ENCODE assay signal across 9 mouse cellular contexts in genomic region chr10:63541754-63542153, GRCm38 (mm10).
DNase-seq lines count a peak whose midpoint lies in the region; ATAC-seq and TF ChIP-seq lines count a peak whose summit lies in the region.
"Had no signal": no experiment of that assay in that cellular context is flagged by ENCODE, and none has a peak within 500 bp of the region (broad histone marks: within the 10 kb centered on the region; RNA-seq: fewer than 3 reads in every experiment).

No protein-coding gene starts in this region.

- H3K4me3 ChIP-seq in gastrocnemius, adult 2 months = no peak overlapping the region
- H3K4me3 ChIP-seq in embryonic facial prominence, embryonic 12.5 days = no peak overlapping the region
- no peak overlapping the region for H3K4me3 ChIP-seq in kidney, embryonic 15.5 days (replicated peaks)
- no peak overlapping the region for H3K4me3 ChIP-seq in neural tube, embryonic 13.5 days

- no peaks in the 10 kb centered on the region for H3K9me3 ChIP-seq in embryonic facial prominence, embryonic 12.5 days
- H3K9me3 ChIP-seq in kidney, embryonic 15.5 days (replicated peaks) = no peaks in the 10 kb centered on the region
- H3K9me3 ChIP-seq in neural tube, embryonic 13.5 days = no peaks in the 10 kb centered on the region; the same call in 1 of the 2 replicates

- intact Hi-C loops in gastrocnemius, postnatal 14 days (cut with DNase I; ENCODE audit: low total_unique reads) = no loop called here
- intact Hi-C loops in gastrocnemius, adult 2 months (cut with DNase I) = no loop called here

- H3K27ac ChIP-seq in gastrocnemius, adult 2 months = no peak overlapping the region
- H3K27ac ChIP-seq in embryonic facial prominence, embryonic 12.5 days = 0 out of 2 replicates have a peak overlapping the region, but pooled peaks have one; percentile 17
- H3K27ac ChIP-seq in kidney, embryonic 15.5 days = no peak overlapping the region
- H3K27ac ChIP-seq in neural tube, embryonic 13.5 days (replicated peaks) = no peak overlapping the region

- H3K9ac ChIP-seq in embryonic facial prominence, embryonic 12.5 days = no peak overlapping the region
- H3K9ac ChIP-seq in kidney, embryonic 15.5 days = no peak overlapping the region
- H3K9ac ChIP-seq in neural tube, embryonic 13.5 days = no peak overlapping the region

- ATAC-seq in embryonic facial prominence, embryonic 12.5 days (ENCODE audit: insufficient number of reproducible peaks, insufficient read depth, low FRiP score, low TSS enrichment) = no peak
- ATAC-seq in kidney, embryonic 15.5 days (replicated peaks; ENCODE audit: low FRiP score) = peak; percentile 83
- ATAC-seq in neural tube, embryonic 13.5 days (ENCODE audit: low read depth) = peak; percentile 63; the same call in 1 of the 2 replicates

- 18% methylated on average over 5 of the region's 5 CpGs for WGBS in embryonic facial prominence, embryonic 12.5 days
- 11% methylated on average over 5 of the region's 5 CpGs for WGBS in kidney, embryonic 15.5 days
- 6% methylated on average over 5 of the region's 5 CpGs for WGBS in neural tube, embryonic 13.5 days

- DNase-seq in gastrocnemius, postnatal 14 days = peak; percentile 6
- DNase-seq in gastrocnemius, adult 2 months = no peak
- DNase-seq in cerebellum, adult 11-12 months = no peak
- DNase-seq in frontal cortex, postnatal 14 days (ENCODE audit: low spot score in 2 of 2) = no peak
- no peak for DNase-seq in thymus, postnatal 36 days

- peaks cover 6% of the 10 kb centered on the region; the same call in 1 of the 2 replicates for H3K4me1 ChIP-seq in embryonic facial prominence, embryonic 12.5 days
- H3K4me1 ChIP-seq in kidney, embryonic 15.5 days = peaks cover 6% of the 10 kb centered on the region; the same call in 1 of the 2 replicates
- peaks cover 8% of the 10 kb centered on the region for H3K4me1 ChIP-seq in neural tube, embryonic 13.5 days (replicated peaks)

- TF ChIP-seq CTCF in gastrocnemius, adult 2 months (IDR thresholded peaks at IDR 0.05) = no peak

- H3K27me3 ChIP-seq in embryonic facial prominence, embryonic 12.5 days = no peaks in the 10 kb centered on the region
- no peaks in the 10 kb centered on the region for H3K27me3 ChIP-seq in kidney, embryonic 15.5 days
- no peaks in the 10 kb centered on the region for H3K27me3 ChIP-seq in neural tube, embryonic 13.5 days
- H3K27me3 ChIP-seq: CH12.LX had no signal

- no peak overlapping the region for H3K4me2 ChIP-seq in embryonic facial prominence, embryonic 12.5 days (replicated peaks)
- H3K4me2 ChIP-seq in kidney, embryonic 15.5 days = no peak overlapping the region
- no peak overlapping the region for H3K4me2 ChIP-seq in neural tube, embryonic 13.5 days

- H3K36me3 ChIP-seq in embryonic facial prominence, embryonic 12.5 days = no peaks in the 10 kb centered on the region
- H3K36me3 ChIP-seq in kidney, embryonic 15.5 days = no peaks in the 10 kb centered on the region
- H3K36me3 ChIP-seq in neural tube, embryonic 13.5 days = no peaks in the 10 kb centered on the region
